ENCODE assay signal across 9 mouse cellular contexts in genomic region chr10:58713855-58714788, GRCm38 (mm10). TPM values are rescaled to one million over a fixed set of nuclear protein-coding genes. Genes with fewer than 3 reads are reported as not detected.
A peak's percentile ranks its signal among the peaks of the same experiment; 100 is the strongest.
DNase-seq lines count a peak whose midpoint lies in the region; ATAC-seq and TF ChIP-seq lines count a peak whose summit lies in the region.
"Had no signal": no experiment of that assay in that cellular context is flagged by ENCODE, and none has a peak within 500 bp of the region (broad histone marks: within the 10 kb centered on the region; RNA-seq: fewer than 3 reads in every experiment).

No protein-coding gene starts in this region.

- ATAC-seq in heart, embryonic 12.5 days (ENCODE audit: insufficient number of reproducible peaks, low FRiP score): peak; percentile 64
- no peak for ATAC-seq in neural tube, embryonic 12.5 days (ENCODE audit: low FRiP score, low read depth)

- peak overlapping the region; percentile 60 for H3K4me2 ChIP-seq in heart, embryonic 12.5 days
- peak overlapping the region; percentile 42 for H3K4me2 ChIP-seq in neural tube, embryonic 12.5 days (replicated peaks)

- WGBS in heart, embryonic 12.5 days: 31% methylated on average over 24 of the region's 24 CpGs
- 36% methylated on average over 24 of the region's 24 CpGs for WGBS in limb, embryonic 10.5 days
- WGBS in neural tube, embryonic 12.5 days: 40% methylated on average over 24 of the region's 24 CpGs
- 44% methylated on average over 24 of the region's 24 CpGs for WGBS in cerebellum, adult 2 months

- H3K27me3 ChIP-seq in heart, embryonic 12.5 days (replicated peaks): no peaks in the 10 kb centered on the region
- H3K27me3 ChIP-seq in limb, embryonic 10.5 days (ENCODE audit: low read depth, poor library complexity, severe bottlenecking): no peaks in the 10 kb centered on the region
- 0 out of 2 replicates have a peak, but pooled peaks cover 3% of the 10 kb centered on the region for H3K27me3 ChIP-seq in neural tube, embryonic 12.5 days (replicated peaks)
- H3K27me3 ChIP-seq in cerebellum, adult 2 months (ENCODE audit: control insufficient read depth, insufficient read depth, low read length): no peaks in the 10 kb centered on the region

- TF ChIP-seq POLR2A in cerebellum, adult 2 months (IDR thresholded peaks at IDR 0.05; ENCODE audit: borderline replicate concordance, insufficient read depth, low read length): no peak

- H3K9ac ChIP-seq in heart, embryonic 12.5 days: peak overlapping the region; percentile 33; the same call in 1 of the 2 replicates
- H3K9ac ChIP-seq in neural tube, embryonic 12.5 days: no peak overlapping the region

- no peaks in the 10 kb centered on the region for H3K36me3 ChIP-seq in heart, embryonic 12.5 days
- H3K36me3 ChIP-seq in limb, embryonic 10.5 days: no peaks in the 10 kb centered on the region
- H3K36me3 ChIP-seq in neural tube, embryonic 12.5 days: no peaks in the 10 kb centered on the region

- no peak overlapping the region for H3K27ac ChIP-seq in heart, embryonic 12.5 days (ENCODE audit: poor library complexity, severe bottlenecking)
- H3K27ac ChIP-seq in limb, embryonic 10.5 days: peak overlapping the region; percentile 66
- H3K27ac ChIP-seq in neural tube, embryonic 12.5 days: no peak overlapping the region
- no peak overlapping the region for H3K27ac ChIP-seq in cerebellum, adult 2 months (ENCODE audit: insufficient read depth, low read length)

- DNase-seq in heart, adult 11 months: peak; percentile 86
- DNase-seq in heart, adult 8-10 months (ENCODE audit: low spot score): no peak
- peak; percentile 40 for DNase-seq in T-cell, adult 2 months (ENCODE audit: low spot score)
- peak; percentile 32 for DNase-seq in limb, embryonic 10.5 days (ENCODE audit: low spot score)
- DNase-seq in cerebellum, adult 18-20 months: no peak
- no peak for DNase-seq in cerebellum, adult 2 months

- H3K4me3 ChIP-seq in heart, embryonic 12.5 days: peak overlapping the region; percentile 35
- peak overlapping the region; percentile 38 for H3K4me3 ChIP-seq in limb, embryonic 10.5 days
- H3K4me3 ChIP-seq in neural tube, embryonic 12.5 days: no peak overlapping the region
- no peak overlapping the region for H3K4me3 ChIP-seq in cerebellum, adult 2 months (replicated peaks; ENCODE audit: insufficient read depth, low read depth, low read length)

- H3K9me3 ChIP-seq in heart, embryonic 12.5 days (replicated peaks): no peaks in the 10 kb centered on the region
- H3K9me3 ChIP-seq in limb, embryonic 10.5 days (replicated peaks): no peaks in the 10 kb centered on the region
- H3K9me3 ChIP-seq in neural tube, embryonic 12.5 days: no peaks in the 10 kb centered on the region

- no peak for TF ChIP-seq CTCF in cerebellum, adult 2 months (IDR thresholded peaks at IDR 0.05; ENCODE audit: borderline replicate concordance, insufficient read depth, low read depth, low read length)

- H3K4me1 ChIP-seq in heart, embryonic 12.5 days (replicated peaks): 0 out of 2 replicates have a peak, but pooled peaks cover 10% of the 10 kb centered on the region
- peaks cover 17% of the 10 kb centered on the region for H3K4me1 ChIP-seq in limb, embryonic 10.5 days
- H3K4me1 ChIP-seq in neural tube, embryonic 12.5 days: no peaks in the 10 kb centered on the region
- no peaks in the 10 kb centered on the region for H3K4me1 ChIP-seq in cerebellum, adult 2 months (ENCODE audit: control insufficient read depth, insufficient read depth, low read length)

RNA-seq across cellular contexts. Expression of gene Gm17542, which starts 3.9 kb away (rescaled TPM):
- not detected for total RNA-seq in heart, adult 8-10 months (2022)
- not detected in 2 replicates for polyA plus RNA-seq in heart, embryonic 12.5 days (2016; fragmentation: Nextera tagmentation; extraction: Ambion mirVana)
- not detected in 2 replicates for polyA plus RNA-seq in limb, embryonic 10.5 days (2016; fragmentation: Nextera tagmentation; extraction: Ambion mirVana)
- polyA plus RNA-seq in neural tube, embryonic 12.5 days (2016; fragmentation: Nextera tagmentation; extraction: Ambion mirVana): not detected in 2 replicates
- polyA plus RNA-seq in cerebellum, adult 2 months (2012; rRNA removed): not detected in 2 replicates
- polyA plus RNA-seq: large intestine, adult 2 months had no signal

RNA-seq across cellular contexts. Expression of gene Edar, which starts 38.7 kb away (rescaled TPM):
- total RNA-seq in heart, adult 8-10 months (2022): under 1 TPM; 0.08 to 0.69 (median 0.45) TPM
- not detected in 2 replicates for polyA plus RNA-seq in heart, embryonic 12.5 days (2016; fragmentation: Nextera tagmentation; extraction: Ambion mirVana)
- polyA plus RNA-seq in limb, embryonic 10.5 days (2016; fragmentation: Nextera tagmentation; extraction: Ambion mirVana): 1.8 and 2.3 TPM in 2 replicates
- polyA plus RNA-seq in neural tube, embryonic 12.5 days (2016; fragmentation: Nextera tagmentation; extraction: Ambion mirVana): 0.15 TPM in 1 of 2 replicates, not detected in the other
- polyA plus RNA-seq in cerebellum, adult 2 months (2012; rRNA removed): 0.08 and 0.13 TPM in 2 replicates

Comparison
In these comparisons a context has a peak if more than half of its experiments do, and no peak if none do; other contexts are left out.
1. DNase-seq: peak in heart, adult 11 months (single experiment), T-cell, adult 2 months (single experiment) and limb, embryonic 10.5 days (single experiment); none in heart, adult 8-10 months (single experiment), cerebellum, adult 18-20 months (0 of 2) and cerebellum, adult 2 months (0 of 2).
2. H3K4me3 ChIP-seq: peak in heart, embryonic 12.5 days (single experiment) and limb, embryonic 10.5 days (single experiment); none in neural tube, embryonic 12.5 days (single experiment) and cerebellum, adult 2 months (single experiment).